Mouse (Mus musculus) stomach, embryonic 15.5 days (tissue): ENCODE measurements around the gene Chit1. TPM values are rescaled to one million over a fixed set of nuclear protein-coding genes. Genes with fewer than 3 reads are reported as not detected.

Source experiments
- ATAC-seq: fragments of 200-750 bp; cut with Nextera tagmentation; 2 replicates; pipeline ENCODE4 v1.8.0; 2017; ENCODE audit warnings: low read depth, moderate number of reproducible peaks, moderate TSS enrichment; ENCODE audit not compliant: insufficient read depth, low FRiP score
- H3K27ac ChIP-seq: fragments of 300-500 bp; sonication (generic); 2 replicates; pipeline ENCODE4 v1.5.1; 2015; ENCODE audit warnings: mild to moderate bottlenecking, inconsistent platforms
- H3K27me3 ChIP-seq: fragments of 300-500 bp; sonication (generic); replicated peaks from 2 replicates; pipeline ENCODE4 v1.6.1; 2015; ENCODE audit warnings: inconsistent platforms
- H3K36me3 ChIP-seq: fragments of 300-500 bp; sonication (generic); 2 replicates; pipeline ENCODE4 v1.6.1; 2015; ENCODE audit warnings: inconsistent platforms
- H3K4me1 ChIP-seq: fragments of 300-500 bp; sonication (generic); 2 replicates; pipeline ENCODE4 v1.6.1; 2015; ENCODE audit warnings: inconsistent platforms
- H3K4me2 ChIP-seq: fragments of 300-500 bp; sonication (generic); 2 replicates; pipeline ENCODE4 v1.6.1; 2015; ENCODE audit warnings: mild to moderate bottlenecking, inconsistent platforms
- H3K4me3 ChIP-seq: fragments of 300-500 bp; sonication (generic); replicated peaks from 2 replicates; pipeline ENCODE4 v1.5.1; 2015; ENCODE audit warnings: inconsistent platforms
- H3K9ac ChIP-seq: fragments of 300-500 bp; sonication (generic); 2 replicates; pipeline ENCODE4 v1.6.1; 2015; ENCODE audit warnings: inconsistent platforms
- H3K9me3 ChIP-seq: fragments of 300-500 bp; sonication (generic); 2 replicates; pipeline ENCODE4 v1.6.1; 2016; ENCODE audit warnings: inconsistent platforms
- WGBS: fragments of 180-500 bp; shearing (Covaris S2); methylation state at CpG from one replicate; pipeline ENCODE4 v1.1.7; 2015; 5-methylcytosine and 5-hydroxymethylcytosine counted together
- polyA plus RNA-seq: library from polyadenylated mRNA; unstranded; fragments of >200 nt; fragmentation: Nextera tagmentation; extraction: Ambion mirVana; gene quantifications from 2 replicates; pipeline ENCODE4 v1.2.1, GENCODE M21; 2015

Gene Chit1
- polyA plus RNA-seq, result 0.70 and 1.1 TPM in 2 replicates

- Histone ChIP-seq H3K36me3 (no peaks in the 10 kb centered on the region), H3K9me3 (no peaks in the 10 kb centered on the region), H3K4me2 (no peak within 1 kb of the TSS), H3K4me3 (no peak within 1 kb of the TSS), H3K27ac (no peak within 1 kb of the TSS), H3K27me3 (no peaks in the 10 kb centered on the region), H3K4me1 (0 out of 2 replicates have a peak, but pooled peaks cover 4% of the 10 kb centered on the region), H3K9ac (no peak within 1 kb of the TSS)
- WGBS, result 78% methylated on average over 4 of the region's 4 CpGs
- ATAC-seq, result no peak; the same call in 1 of the 2 replicates
Measured at GRCm38 (mm10) chr1:134110979-134111378, at the start of gene Chit1. TSS of gene Chit1 (plus strand) at chr1:134111242.

- H3K27me3 ChIP-seq, result no peaks in the 10 kb centered on the region
- peak overlapping the region; percentile 99 for H3K27ac ChIP-seq
- H3K36me3 ChIP-seq, result no peaks in the 10 kb centered on the region
- WGBS, result 68% methylated on average over 3 of the region's 3 CpGs
- H3K4me3 ChIP-seq, result no peak overlapping the region
- no peak overlapping the region for H3K9ac ChIP-seq
- peaks cover 70% of the 10 kb centered on the region for H3K4me1 ChIP-seq
- peak overlapping the region; percentile 68; the same call in 1 of the 2 replicates for H3K4me2 ChIP-seq
- no peaks in the 10 kb centered on the region for H3K9me3 ChIP-seq
- no peak for ATAC-seq
Measured at GRCm38 (mm10) chr1:134061915-134062314, 49.1 kb upstream of the Chit1 start.

GRCm38 (mm10) chr1:134062411-134063085 lies 48.5 kb upstream of the Chit1 start:
- H3K9ac ChIP-seq, result no peak overlapping the region; the same call in 1 of the 2 replicates
- H3K9me3 ChIP-seq, result no peaks in the 10 kb centered on the region
- peak overlapping the region; percentile 99 for H3K27ac ChIP-seq
- no peak overlapping the region for H3K4me3 ChIP-seq
- ATAC-seq, result no peak
- H3K36me3 ChIP-seq, result no peaks in the 10 kb centered on the region
- WGBS, result 15% methylated on average over 11 of the region's 11 CpGs
- H3K4me1 ChIP-seq, result peaks cover 75% of the 10 kb centered on the region
- no peaks in the 10 kb centered on the region for H3K27me3 ChIP-seq
- H3K4me2 ChIP-seq, result peak overlapping the region; percentile 48

GRCm38 (mm10) chr1:134063086-134063772 lies 47.8 kb upstream of the Chit1 start:
- peak overlapping the region; percentile 48 for H3K4me2 ChIP-seq
- ATAC-seq, result 0 out of 2 replicates have a peak, but pooled peaks have one; percentile 2
- no peaks in the 10 kb centered on the region for H3K9me3 ChIP-seq
- peak overlapping the region; percentile 15; the same call in 1 of the 2 replicates for H3K4me3 ChIP-seq
- no peaks in the 10 kb centered on the region for H3K27me3 ChIP-seq
- H3K27ac ChIP-seq, result peak overlapping the region; percentile 99
- H3K36me3 ChIP-seq, result no peaks in the 10 kb centered on the region
- WGBS, result 4% methylated on average over 33 of the region's 33 CpGs
- H3K9ac ChIP-seq, result peak overlapping the region; percentile 10; the same call in 1 of the 2 replicates
- H3K4me1 ChIP-seq, result peaks cover 79% of the 10 kb centered on the region

- peak overlapping the region; percentile 10; the same call in 1 of the 2 replicates for H3K9ac ChIP-seq
- no peaks in the 10 kb centered on the region for H3K9me3 ChIP-seq
- H3K4me1 ChIP-seq, result peaks cover 77% of the 10 kb centered on the region
- no peak for ATAC-seq
- H3K27me3 ChIP-seq, result no peaks in the 10 kb centered on the region
- no peaks in the 10 kb centered on the region for H3K36me3 ChIP-seq
- peak overlapping the region; percentile 15; the same call in 1 of the 2 replicates for H3K4me3 ChIP-seq
- peak overlapping the region; percentile 48 for H3K4me2 ChIP-seq
- peak overlapping the region; percentile 99 for H3K27ac ChIP-seq
- 15% methylated on average over 9 of the region's 9 CpGs for WGBS
Measured at GRCm38 (mm10) chr1:134063773-134064125, 47.3 kb upstream of the Chit1 start.

- WGBS, result 82% methylated on average over 2 of the region's 2 CpGs
- peak overlapping the region; percentile 99 for H3K27ac ChIP-seq
- peaks cover 77% of the 10 kb centered on the region for H3K4me1 ChIP-seq
- no peaks in the 10 kb centered on the region for H3K27me3 ChIP-seq
- H3K36me3 ChIP-seq, result no peaks in the 10 kb centered on the region
- no peak overlapping the region for H3K4me2 ChIP-seq
- H3K4me3 ChIP-seq, result no peak overlapping the region
- no peak overlapping the region for H3K9ac ChIP-seq
- ATAC-seq, result no peak
- no peaks in the 10 kb centered on the region for H3K9me3 ChIP-seq
Measured at GRCm38 (mm10) chr1:134064296-134064831, 46.7 kb upstream of the Chit1 start.

GRCm38 (mm10) chr1:134065241-134065809 lies 45.7 kb upstream of the Chit1 start:
- Histone ChIP-seq H3K4me3 (no peak overlapping the region), H3K27ac (peak overlapping the region; percentile 99), H3K27me3 (no peaks in the 10 kb centered on the region), H3K9me3 (no peaks in the 10 kb centered on the region), H3K4me2 (no peak overlapping the region), H3K36me3 (no peaks in the 10 kb centered on the region), H3K4me1 (peaks cover 74% of the 10 kb centered on the region), H3K9ac (no peak overlapping the region)
- 43% methylated on average over 4 of the region's 4 CpGs for WGBS
- no peak for ATAC-seq

GRCm38 (mm10) chr1:134066554-134066953 lies 44.5 kb upstream of the Chit1 start:
- Histone ChIP-seq H3K4me3 (no peak overlapping the region), H3K4me1 (peaks cover 76% of the 10 kb centered on the region), H3K9me3 (no peaks in the 10 kb centered on the region), H3K27ac (peak overlapping the region; percentile 99), H3K4me2 (no peak overlapping the region), H3K36me3 (no peaks in the 10 kb centered on the region), H3K9ac (no peak overlapping the region), H3K27me3 (no peaks in the 10 kb centered on the region)
- 33% methylated on average over 3 of the region's 3 CpGs for WGBS
- no peak for ATAC-seq

- Histone ChIP-seq H3K36me3 (no peaks in the 10 kb centered on the region), H3K9ac (no peak overlapping the region), H3K4me2 (no peak overlapping the region), H3K27me3 (no peaks in the 10 kb centered on the region), H3K4me1 (peaks cover 75% of the 10 kb centered on the region), H3K4me3 (no peak overlapping the region), H3K9me3 (no peaks in the 10 kb centered on the region), H3K27ac (peak overlapping the region; percentile 99)
- 5% methylated on average over 8 of the region's 8 CpGs for WGBS
- peak; percentile 84 for ATAC-seq
Measured at GRCm38 (mm10) chr1:134067143-134067619, 43.9 kb upstream of the Chit1 start.

- Histone ChIP-seq H3K27ac (peak overlapping the region; percentile 92), H3K9ac (no peak overlapping the region), H3K4me3 (no peak overlapping the region), H3K4me1 (peaks cover 62% of the 10 kb centered on the region), H3K4me2 (peak overlapping the region; percentile 35), H3K27me3 (no peaks in the 10 kb centered on the region), H3K36me3 (no peaks in the 10 kb centered on the region), H3K9me3 (no peaks in the 10 kb centered on the region)
- 56% methylated on average over 8 of the region's 8 CpGs for WGBS
- peak; percentile 42 for ATAC-seq
Measured at GRCm38 (mm10) chr1:134070099-134070669, 40.9 kb upstream of the Chit1 start.

GRCm38 (mm10) chr1:134071411-134072018 lies 39.5 kb upstream of the Chit1 start:
- Histone ChIP-seq H3K4me3 (no peak overlapping the region), H3K9ac (no peak overlapping the region), H3K27ac (peak overlapping the region; percentile 92), H3K27me3 (no peaks in the 10 kb centered on the region), H3K4me1 (peaks cover 58% of the 10 kb centered on the region), H3K36me3 (peaks cover 2% of the 10 kb centered on the region; the same call in 1 of the 2 replicates), H3K4me2 (0 out of 2 replicates have a peak overlapping the region, but pooled peaks have one; percentile 35), H3K9me3 (no peaks in the 10 kb centered on the region)
- no peak for ATAC-seq
- WGBS, result 43% methylated on average over 10 of the region's 10 CpGs
